Mouse (Mus musculus) intestine, embryonic 16.5 days (tissue): ENCODE data around the gene Iqcf5. TPM values are rescaled to one million over a fixed set of nuclear protein-coding genes. Genes with fewer than 3 reads are reported as not detected.

Source experiments
- ATAC-seq: fragments of 200-750 bp; cut with Nextera tagmentation; 2 replicates; pipeline ENCODE4 v1.8.0; 2017; ENCODE audit warnings: moderate TSS enrichment, moderate library complexity
- H3K27ac ChIP-seq: fragments of 300-500 bp; sonication (generic); 2 replicates; pipeline ENCODE4 v1.5.1; 2014; ENCODE audit warnings: mild to moderate bottlenecking, low read length
- H3K27me3 ChIP-seq: fragments of 300-500 bp; sonication (generic); replicated peaks from 2 replicates; pipeline ENCODE4 v1.6.1; 2014; ENCODE audit warnings: low read length, control low read depth, mixed read lengths; ENCODE audit not compliant: control insufficient read depth, insufficient read depth
- H3K36me3 ChIP-seq: fragments of 300-500 bp; sonication (generic); 2 replicates; pipeline ENCODE4 v1.6.1; 2014; ENCODE audit warnings: low read length, control low read depth; ENCODE audit not compliant: control insufficient read depth, insufficient read depth
- H3K4me1 ChIP-seq: fragments of 300-500 bp; sonication (generic); 2 replicates; pipeline ENCODE4 v1.6.1; 2014; ENCODE audit warnings: low read length, control low read depth, mixed read lengths; ENCODE audit not compliant: control insufficient read depth, insufficient read depth
- H3K4me2 ChIP-seq: fragments of 300-500 bp; sonication (generic); 2 replicates; pipeline ENCODE4 v1.6.1; 2014; ENCODE audit warnings: low read depth, low read length, control low read depth
- H3K4me3 ChIP-seq: fragments of 300-500 bp; sonication (generic); 2 replicates; pipeline ENCODE4 v1.5.1; 2014; ENCODE audit warnings: mild to moderate bottlenecking, low read length
- H3K9ac ChIP-seq: fragments of 300-500 bp; sonication (generic); 2 replicates; pipeline ENCODE4 v1.6.1; 2014; ENCODE audit warnings: low read depth, low read length
- H3K9me3 ChIP-seq: fragments of 300-500 bp; sonication (generic); 2 replicates; pipeline ENCODE4 v1.6.1; 2016; ENCODE audit warnings: low read length, control low read depth; ENCODE audit not compliant: control insufficient read depth
- WGBS: fragments of 180-500 bp; shearing (Covaris S2); extraction: QIAGEN DNeasy Blood & Tissue Kit; methylation state at CpG from one replicate; pipeline ENCODE4 v1.1.7; 2014; 5-methylcytosine and 5-hydroxymethylcytosine counted together
- polyA plus RNA-seq: library from polyadenylated mRNA; unstranded; fragments of >200 nt; fragmentation: Nextera tagmentation; extraction: Ambion mirVana; gene quantifications from 2 replicates; pipeline ENCODE4 v1.2.1, GENCODE M21; 2015

Gene Iqcf5
- polyA plus RNA-seq, 1 experiment from 2014 or later = not detected

GRCm38 (mm10) chr9:106501846-106502245, 12.5 kb upstream of the Iqcf5 start:
- no peaks in the 10 kb centered on the region for H3K9me3 ChIP-seq
- H3K4me1 ChIP-seq = no peaks in the 10 kb centered on the region
- 88% methylated on average over 22 of the region's 22 CpGs for WGBS
- no peak for ATAC-seq
- H3K27ac ChIP-seq = no peak overlapping the region
- no peak overlapping the region for H3K4me2 ChIP-seq
- no peak overlapping the region for H3K4me3 ChIP-seq
- no peak overlapping the region for H3K9ac ChIP-seq
- no peaks in the 10 kb centered on the region for H3K36me3 ChIP-seq
- H3K27me3 ChIP-seq = no peaks in the 10 kb centered on the region; the same call in 1 of the 2 replicates

- H3K27me3 ChIP-seq = no peaks in the 10 kb centered on the region; the same call in 1 of the 2 replicates
- no peaks in the 10 kb centered on the region for H3K4me1 ChIP-seq
- ATAC-seq = no peak
- 69% methylated on average over 6 of the region's 6 CpGs for WGBS
- H3K4me3 ChIP-seq = no peak overlapping the region
- H3K36me3 ChIP-seq = no peaks in the 10 kb centered on the region
- no peak overlapping the region for H3K9ac ChIP-seq
- H3K4me2 ChIP-seq = no peak overlapping the region
- H3K9me3 ChIP-seq = no peaks in the 10 kb centered on the region
- no peak overlapping the region for H3K27ac ChIP-seq
Observed at GRCm38 (mm10) chr9:106504246-106504645, 10.1 kb upstream of the Iqcf5 start.

GRCm38 (mm10) chr9:106509356-106509755, 5.0 kb upstream of the Iqcf5 start:
- Histone ChIP-seq H3K9ac (no peak overlapping the region), H3K4me3 (no peak overlapping the region), H3K27ac (no peak overlapping the region), H3K36me3 (no peaks in the 10 kb centered on the region), H3K4me2 (no peak overlapping the region), H3K4me1 (no peaks in the 10 kb centered on the region), H3K9me3 (no peaks in the 10 kb centered on the region), H3K27me3 (no peaks in the 10 kb centered on the region)
- 90% methylated on average over 10 of the region's 10 CpGs for WGBS
- ATAC-seq = no peak

- WGBS = 53% methylated on average over 13 of the region's 13 CpGs
- H3K9ac ChIP-seq = no peak overlapping the region
- ATAC-seq = no peak
- H3K4me2 ChIP-seq = no peak overlapping the region
- H3K27me3 ChIP-seq = no peaks in the 10 kb centered on the region
- H3K4me3 ChIP-seq = no peak overlapping the region
- no peaks in the 10 kb centered on the region for H3K36me3 ChIP-seq
- no peak overlapping the region for H3K27ac ChIP-seq
- no peaks in the 10 kb centered on the region for H3K9me3 ChIP-seq
- no peaks in the 10 kb centered on the region for H3K4me1 ChIP-seq
Observed at GRCm38 (mm10) chr9:106512729-106513450, 1.5 kb upstream of the Iqcf5 start.

- Histone ChIP-seq H3K4me3 (no peak overlapping the region), H3K27ac (no peak overlapping the region), H3K4me2 (no peak overlapping the region), H3K36me3 (no peaks in the 10 kb centered on the region), H3K27me3 (no peaks in the 10 kb centered on the region), H3K4me1 (no peaks in the 10 kb centered on the region), H3K9ac (no peak overlapping the region), H3K9me3 (no peaks in the 10 kb centered on the region)
- 82% methylated on average over 6 of the region's 6 CpGs for WGBS
- ATAC-seq = no peak
Observed at GRCm38 (mm10) chr9:106513566-106513965, 807 bp upstream of the Iqcf5 start.

- ATAC-seq = no peak
Observed at GRCm38 (mm10) chr9:106519433-106519832, 5.1 kb downstream of the Iqcf5 start.

DNA sequence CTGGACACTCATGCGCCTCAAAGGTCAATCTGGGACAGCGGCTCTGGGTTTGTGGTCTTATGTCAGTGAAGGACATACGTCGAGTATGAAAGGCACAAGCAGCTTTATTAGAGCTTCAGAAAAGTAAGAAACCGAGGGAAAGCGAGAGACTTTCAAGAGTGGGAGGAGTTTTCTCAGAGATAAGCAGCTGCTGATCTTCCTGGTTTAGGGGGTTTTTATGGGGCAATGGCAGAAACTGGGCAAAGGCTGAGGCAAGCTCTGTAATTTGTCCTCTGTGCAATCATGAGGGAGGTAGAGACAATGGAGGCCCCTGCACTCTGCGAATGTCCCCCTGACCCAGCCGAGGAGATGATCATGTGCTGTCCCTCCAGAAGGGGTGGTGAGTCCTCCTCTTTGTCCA, 5.5 kb downstream of the Iqcf5 start:
- no peak for ATAC-seq

More at GRCm38 (mm10) chr9:106519433-106519832, 5.1 kb downstream of the Iqcf5 start:
- no peaks in the 10 kb centered on the region for H3K36me3 ChIP-seq
- H3K27ac ChIP-seq = no peak overlapping the region
- H3K27me3 ChIP-seq = no peaks in the 10 kb centered on the region
- H3K4me1 ChIP-seq = no peaks in the 10 kb centered on the region
- WGBS = 79% methylated on average over 2 of the region's 2 CpGs
- no peak overlapping the region for H3K4me3 ChIP-seq
- no peak overlapping the region for H3K9ac ChIP-seq
- no peak overlapping the region for H3K4me2 ChIP-seq
- no peaks in the 10 kb centered on the region for H3K9me3 ChIP-seq

GRCm38 (mm10) chr9:106531833-106532232, 17.5 kb downstream of the Iqcf5 start:
- no peak overlapping the region for H3K4me2 ChIP-seq
- no peak overlapping the region for H3K4me3 ChIP-seq
- no peaks in the 10 kb centered on the region for H3K4me1 ChIP-seq
- no peaks in the 10 kb centered on the region for H3K36me3 ChIP-seq
- ATAC-seq = no peak
- no peak overlapping the region for H3K27ac ChIP-seq
- H3K9me3 ChIP-seq = 0 out of 2 replicates have a peak, but pooled peaks cover 5% of the 10 kb centered on the region
- H3K27me3 ChIP-seq = no peaks in the 10 kb centered on the region
- no peak overlapping the region for H3K9ac ChIP-seq
- 29% methylated on average over 3 of the region's 3 CpGs for WGBS

More for the DNA sequence above, 5.5 kb downstream of the Iqcf5 start:
- H3K9ac ChIP-seq = no peak overlapping the region
- H3K27me3 ChIP-seq = no peaks in the 10 kb centered on the region
- no peak overlapping the region for H3K4me3 ChIP-seq
- H3K27ac ChIP-seq = no peak overlapping the region
- no peaks in the 10 kb centered on the region for H3K4me1 ChIP-seq
- WGBS = 68% methylated on average over 8 of the region's 8 CpGs
- no peaks in the 10 kb centered on the region for H3K36me3 ChIP-seq
- H3K4me2 ChIP-seq = no peak overlapping the region
- H3K9me3 ChIP-seq = no peaks in the 10 kb centered on the region

- H3K9me3 ChIP-seq = 0 out of 2 replicates have a peak, but pooled peaks cover 5% of the 10 kb centered on the region
- no peaks in the 10 kb centered on the region for H3K4me1 ChIP-seq
- no peak overlapping the region for H3K27ac ChIP-seq
- no peak overlapping the region for H3K4me2 ChIP-seq
- no peak overlapping the region for H3K4me3 ChIP-seq
- WGBS = 95% methylated on average over 7 of the region's 7 CpGs
- H3K36me3 ChIP-seq = no peaks in the 10 kb centered on the region
- H3K27me3 ChIP-seq = no peaks in the 10 kb centered on the region
- no peak overlapping the region for H3K9ac ChIP-seq
- ATAC-seq = no peak
Observed at GRCm38 (mm10) chr9:106534296-106534695, 19.9 kb downstream of the Iqcf5 start.

- no peak overlapping the region for H3K9ac ChIP-seq
- H3K36me3 ChIP-seq = no peaks in the 10 kb centered on the region
- no peak for ATAC-seq
Observed at GRCm38 (mm10) chr9:106534975-106535374, 20.6 kb downstream of the Iqcf5 start.

More at GRCm38 (mm10) chr9:106534975-106535374, 20.6 kb downstream of the Iqcf5 start:
- Histone ChIP-seq H3K4me1 (no peaks in the 10 kb centered on the region), H3K27ac (no peak overlapping the region), H3K9me3 (0 out of 2 replicates have a peak, but pooled peaks cover 5% of the 10 kb centered on the region), H3K4me3 (no peak overlapping the region), H3K27me3 (no peaks in the 10 kb centered on the region), H3K4me2 (no peak overlapping the region)
- WGBS = 89% methylated on average over 11 of the region's 11 CpGs
